Mouse (Mus musculus): ENCODE results near the gene Ndc1. TPM values are rescaled to one million over a fixed set of nuclear protein-coding genes. Genes with fewer than 3 reads are reported as not detected.

Gene Ndc1
- polyA plus RNA-seq, 1 experiment from 2014 or later: 26.4 TPM

DNA sequence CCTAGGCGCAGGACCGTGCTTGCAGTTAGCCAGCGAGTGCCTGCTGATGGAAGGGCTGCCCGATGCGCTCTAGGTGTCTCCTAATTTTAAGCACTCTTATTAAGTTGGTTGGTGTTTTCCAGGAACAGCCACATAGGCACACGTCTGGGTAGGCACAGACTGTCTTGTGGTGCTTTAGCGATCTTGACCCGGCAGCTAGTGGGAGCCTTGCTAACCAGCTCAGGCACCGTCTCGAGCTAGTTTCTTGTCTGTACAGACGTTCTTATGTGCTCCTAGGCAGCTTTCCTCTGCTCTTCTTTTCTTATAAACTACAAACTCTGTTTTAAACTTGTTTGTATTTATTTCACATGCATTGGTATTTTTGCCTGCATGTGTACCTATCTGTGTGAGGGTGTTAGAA, 76.0 kb downstream of the Ndc1 start:
- Histone ChIP-seq H3K4me3 (ENCODE audit: low read length) (no peak overlapping the region), H3K27ac (ENCODE audit: low read length) (no peak overlapping the region), H3K9me3 (ENCODE audit: control insufficient read depth, low read length) (no peaks in the 10 kb centered on the region), H3K36me3 (ENCODE audit: control insufficient read depth, insufficient read depth, low read length) (no peaks in the 10 kb centered on the region), H3K27me3 (replicated peaks; ENCODE audit: control insufficient read depth, insufficient read depth, low read length) (peaks cover 26% of the 10 kb centered on the region), H3K4me1 (ENCODE audit: control insufficient read depth, insufficient read depth, low read length) (0 out of 2 replicates have a peak, but pooled peaks cover 9% of the 10 kb centered on the region), H3K9ac (ENCODE audit: low read depth, low read length) (no peak overlapping the region), H3K4me2 (ENCODE audit: low read depth, low read length) (no peak overlapping the region)
- ATAC-seq: no peak
- 61% methylated on average over 11 of the region's 11 CpGs for WGBS

- Histone ChIP-seq H3K27me3 (replicated peaks; ENCODE audit: control insufficient read depth, insufficient read depth, low read length) (peaks cover 8% of the 10 kb centered on the region), H3K4me2 (ENCODE audit: low read depth, low read length) (no peak overlapping the region), H3K4me3 (ENCODE audit: low read length) (no peak overlapping the region), H3K27ac (ENCODE audit: low read length) (no peak overlapping the region), H3K9ac (ENCODE audit: low read depth, low read length) (no peak overlapping the region), H3K36me3 (ENCODE audit: control insufficient read depth, insufficient read depth, low read length) (no peaks in the 10 kb centered on the region), H3K4me1 (ENCODE audit: control insufficient read depth, insufficient read depth, low read length) (0 out of 2 replicates have a peak, but pooled peaks cover under 1% of the 10 kb centered on the region), H3K9me3 (ENCODE audit: control insufficient read depth, low read length) (no peaks in the 10 kb centered on the region)
- 86% methylated on average over 6 of the region's 6 CpGs for WGBS
- no peak for ATAC-seq
Measured at GRCm38 (mm10) chr4:107448481-107448880, 80.9 kb downstream of the Ndc1 start.

DNA sequence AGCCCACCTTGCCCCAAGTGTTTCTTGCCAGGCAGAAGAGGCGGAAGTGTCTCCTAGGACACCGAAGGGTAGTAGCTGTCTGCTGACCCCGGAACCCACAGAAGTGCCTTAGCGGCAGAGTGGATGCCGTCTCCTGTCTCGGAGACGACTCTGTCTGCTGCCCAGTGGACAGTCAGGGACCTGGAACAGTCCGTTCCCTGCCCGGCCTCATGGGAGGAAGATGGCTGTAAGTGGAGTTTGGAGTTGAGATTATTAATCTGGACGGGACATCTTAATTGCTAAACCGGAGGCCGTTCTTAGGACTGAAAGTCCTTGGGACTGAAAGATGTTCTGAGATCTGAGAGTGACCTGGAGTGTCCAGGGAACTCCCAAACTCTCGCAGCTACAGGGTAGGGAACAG, 81.9 kb downstream of the Ndc1 start:
- peaks cover 3% of the 10 kb centered on the region; the same call in 1 of the 2 replicates for H3K27me3 ChIP-seq (replicated peaks; ENCODE audit: control insufficient read depth, insufficient read depth, low read length)
- no peak overlapping the region for H3K4me3 ChIP-seq (ENCODE audit: low read length)
- H3K9ac ChIP-seq (ENCODE audit: low read depth, low read length): no peak overlapping the region
- no peak overlapping the region for H3K27ac ChIP-seq (ENCODE audit: low read length)
- 84% methylated on average over 13 of the region's 13 CpGs for WGBS
- no peaks in the 10 kb centered on the region for H3K9me3 ChIP-seq (ENCODE audit: control insufficient read depth, low read length)
- no peak overlapping the region for H3K4me2 ChIP-seq (ENCODE audit: low read depth, low read length)
- no peaks in the 10 kb centered on the region for H3K4me1 ChIP-seq (ENCODE audit: control insufficient read depth, insufficient read depth, low read length)
- H3K36me3 ChIP-seq (ENCODE audit: control insufficient read depth, insufficient read depth, low read length): no peaks in the 10 kb centered on the region
- no peak for ATAC-seq

DNA sequence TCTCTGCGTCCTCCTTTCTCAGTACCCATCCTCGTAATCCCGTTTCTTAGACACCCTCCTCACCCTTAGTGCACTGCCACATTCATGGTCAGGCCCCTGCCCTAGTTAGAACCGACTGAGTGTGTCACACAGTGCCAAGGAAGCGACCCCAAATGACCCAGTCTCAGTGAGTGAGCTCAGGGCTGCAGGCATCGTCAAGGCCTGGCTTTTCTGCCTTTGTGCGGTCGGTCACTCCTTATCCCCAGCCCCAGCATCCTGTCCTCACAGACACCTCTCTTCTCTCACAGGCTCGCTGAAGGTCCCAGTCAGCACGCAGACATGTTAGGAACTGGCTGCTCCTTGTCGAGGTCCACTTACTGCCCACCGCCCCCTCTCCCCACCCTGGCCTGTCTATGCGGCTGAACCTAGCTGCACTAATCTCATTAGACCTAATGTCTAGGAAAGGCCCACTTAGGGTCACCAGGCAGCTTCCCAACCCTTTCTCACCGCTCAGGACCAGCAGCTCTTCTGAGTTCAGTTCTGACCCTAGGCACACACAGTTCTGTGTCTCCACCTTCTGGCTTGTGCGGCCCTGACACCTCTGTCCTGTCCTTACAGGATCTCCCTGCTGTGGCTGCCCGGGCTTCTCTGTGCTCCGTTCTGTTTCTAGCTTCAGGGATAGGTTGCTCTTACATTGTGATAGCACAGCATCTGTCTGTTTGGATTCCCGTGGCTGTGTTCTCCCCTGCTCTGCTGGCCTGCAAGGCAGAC, 84.9 kb downstream of the Ndc1 start:
- Histone ChIP-seq H3K27ac (ENCODE audit: low read length) (no peak overlapping the region), H3K9ac (ENCODE audit: low read depth, low read length) (no peak overlapping the region), H3K36me3 (ENCODE audit: control insufficient read depth, insufficient read depth, low read length) (no peaks in the 10 kb centered on the region), H3K9me3 (ENCODE audit: control insufficient read depth, low read length) (no peaks in the 10 kb centered on the region), H3K4me1 (ENCODE audit: control insufficient read depth, insufficient read depth, low read length) (no peaks in the 10 kb centered on the region), H3K4me3 (ENCODE audit: low read length) (no peak overlapping the region), H3K27me3 (replicated peaks; ENCODE audit: control insufficient read depth, insufficient read depth, low read length) (no peaks in the 10 kb centered on the region), H3K4me2 (ENCODE audit: low read depth, low read length) (no peak overlapping the region)
- no peak for ATAC-seq
- WGBS: 78% methylated on average over 18 of the region's 18 CpGs

GRCm38 (mm10) chr4:107453141-107453984, 85.8 kb downstream of the Ndc1 start:
- H3K36me3 ChIP-seq (ENCODE audit: control insufficient read depth, insufficient read depth, low read length): no peaks in the 10 kb centered on the region
- H3K27ac ChIP-seq (ENCODE audit: low read length): no peak overlapping the region
- WGBS: 68% methylated on average over 16 of the region's 16 CpGs
- H3K4me2 ChIP-seq (ENCODE audit: low read depth, low read length): no peak overlapping the region
- H3K9ac ChIP-seq (ENCODE audit: low read depth, low read length): no peak overlapping the region
- no peaks in the 10 kb centered on the region for H3K9me3 ChIP-seq (ENCODE audit: control insufficient read depth, low read length)
- no peaks in the 10 kb centered on the region for H3K27me3 ChIP-seq (replicated peaks; ENCODE audit: control insufficient read depth, insufficient read depth, low read length)
- no peaks in the 10 kb centered on the region for H3K4me1 ChIP-seq (ENCODE audit: control insufficient read depth, insufficient read depth, low read length)
- ATAC-seq: peak; percentile 70; the same call in 1 of the 2 replicates
- no peak overlapping the region for H3K4me3 ChIP-seq (ENCODE audit: low read length)

GRCm38 (mm10) chr4:107457602-107458001, 90.0 kb downstream of the Ndc1 start:
- H3K4me3 ChIP-seq (ENCODE audit: low read length): no peak overlapping the region
- no peak overlapping the region for H3K9ac ChIP-seq (ENCODE audit: low read depth, low read length)
- H3K9me3 ChIP-seq (ENCODE audit: control insufficient read depth, low read length): no peaks in the 10 kb centered on the region
- 55% methylated on average over 12 of the region's 12 CpGs for WGBS
- no peaks in the 10 kb centered on the region for H3K36me3 ChIP-seq (ENCODE audit: control insufficient read depth, insufficient read depth, low read length)
- no peak overlapping the region for H3K27ac ChIP-seq (ENCODE audit: low read length)
- H3K4me2 ChIP-seq (ENCODE audit: low read depth, low read length): no peak overlapping the region
- peak; percentile 66 for ATAC-seq
- H3K4me1 ChIP-seq (ENCODE audit: control insufficient read depth, insufficient read depth, low read length): no peaks in the 10 kb centered on the region
- H3K27me3 ChIP-seq (replicated peaks; ENCODE audit: control insufficient read depth, insufficient read depth, low read length): no peaks in the 10 kb centered on the region

GRCm38 (mm10) chr4:107458907-107459306, 91.3 kb downstream of the Ndc1 start:
- H3K36me3 ChIP-seq (ENCODE audit: control insufficient read depth, insufficient read depth, low read length): no peaks in the 10 kb centered on the region
- no peak overlapping the region for H3K4me3 ChIP-seq (ENCODE audit: low read length)
- H3K27me3 ChIP-seq (replicated peaks; ENCODE audit: control insufficient read depth, insufficient read depth, low read length): no peaks in the 10 kb centered on the region
- no peak overlapping the region for H3K9ac ChIP-seq (ENCODE audit: low read depth, low read length)
- H3K4me1 ChIP-seq (ENCODE audit: control insufficient read depth, insufficient read depth, low read length): no peaks in the 10 kb centered on the region
- no peak overlapping the region for H3K4me2 ChIP-seq (ENCODE audit: low read depth, low read length)
- peak; percentile 69 for ATAC-seq
- H3K27ac ChIP-seq (ENCODE audit: low read length): no peak overlapping the region
- no peaks in the 10 kb centered on the region for H3K9me3 ChIP-seq (ENCODE audit: control insufficient read depth, low read length)
- WGBS: 67% methylated on average over 17 of the region's 17 CpGs

GRCm38 (mm10) chr4:107459461-107459860, 91.9 kb downstream of the Ndc1 start:
- Histone ChIP-seq H3K27me3 (replicated peaks; ENCODE audit: control insufficient read depth, insufficient read depth, low read length) (no peaks in the 10 kb centered on the region), H3K27ac (ENCODE audit: low read length) (no peak overlapping the region), H3K9ac (ENCODE audit: low read depth, low read length) (no peak overlapping the region), H3K9me3 (ENCODE audit: control insufficient read depth, low read length) (no peaks in the 10 kb centered on the region), H3K4me3 (ENCODE audit: low read length) (no peak overlapping the region), H3K4me2 (ENCODE audit: low read depth, low read length) (no peak overlapping the region), H3K36me3 (ENCODE audit: control insufficient read depth, insufficient read depth, low read length) (no peaks in the 10 kb centered on the region), H3K4me1 (ENCODE audit: control insufficient read depth, insufficient read depth, low read length) (no peaks in the 10 kb centered on the region)
- 89% methylated on average over 2 of the region's 2 CpGs for WGBS
- no peak for ATAC-seq

DNA sequence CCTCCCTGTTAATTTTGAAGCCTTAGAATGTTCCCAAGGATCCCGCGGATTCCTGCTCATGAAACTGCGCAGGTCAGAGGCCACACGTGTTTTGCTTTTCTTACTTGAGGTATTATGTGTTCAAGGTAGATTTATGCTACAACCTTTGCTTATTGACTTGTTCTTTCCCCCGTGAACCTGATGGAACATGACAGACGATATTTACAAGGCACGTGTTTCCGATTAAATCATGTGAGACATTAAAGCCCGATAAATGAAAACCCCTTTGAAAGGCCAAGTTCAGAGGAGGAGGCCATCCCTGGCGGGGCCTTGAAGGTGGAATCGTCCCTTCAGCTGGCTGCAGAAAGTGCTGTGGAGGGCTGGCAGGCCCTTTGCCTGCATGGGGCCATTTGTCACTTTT, 92.9 kb downstream of the Ndc1 start:
- Histone ChIP-seq H3K9me3 (ENCODE audit: control insufficient read depth, low read length) (no peaks in the 10 kb centered on the region), H3K4me2 (ENCODE audit: low read depth, low read length) (no peak overlapping the region), H3K4me3 (ENCODE audit: low read length) (no peak overlapping the region), H3K27ac (ENCODE audit: low read length) (no peak overlapping the region), H3K4me1 (ENCODE audit: control insufficient read depth, insufficient read depth, low read length) (no peaks in the 10 kb centered on the region), H3K36me3 (ENCODE audit: control insufficient read depth, insufficient read depth, low read length) (no peaks in the 10 kb centered on the region), H3K9ac (ENCODE audit: low read depth, low read length) (no peak overlapping the region), H3K27me3 (replicated peaks; ENCODE audit: control insufficient read depth, insufficient read depth, low read length) (no peaks in the 10 kb centered on the region)
- WGBS: 74% methylated on average over 11 of the region's 11 CpGs
- no peak for ATAC-seq

Measured in intestine, embryonic 16.5 days (tissue).